Mouse (Mus musculus) adrenal gland, adult 10 weeks (tissue): Measurements from ENCODE around the gene Lurap1l. TPM values are rescaled to one million over a fixed set of nuclear protein-coding genes. Genes with fewer than 3 reads are reported as not detected.

Source experiments
- polyA plus RNA-seq: library from polyadenylated mRNA; stranded (reverse); fragments of 350-450 nt; fragmentation: Illumina TruSeq; extraction: RNeasy Lipid Tissue Mini Kit (QIAGEN cat#74804); gene quantifications from one replicate; pipeline ENCODE4 v1.2.3, GENCODE M21; 2014; ENCODE audit warnings: low read depth, low replicate concordance

Gene Lurap1l
- polyA plus RNA-seq: 14.1 TPM

DNA sequence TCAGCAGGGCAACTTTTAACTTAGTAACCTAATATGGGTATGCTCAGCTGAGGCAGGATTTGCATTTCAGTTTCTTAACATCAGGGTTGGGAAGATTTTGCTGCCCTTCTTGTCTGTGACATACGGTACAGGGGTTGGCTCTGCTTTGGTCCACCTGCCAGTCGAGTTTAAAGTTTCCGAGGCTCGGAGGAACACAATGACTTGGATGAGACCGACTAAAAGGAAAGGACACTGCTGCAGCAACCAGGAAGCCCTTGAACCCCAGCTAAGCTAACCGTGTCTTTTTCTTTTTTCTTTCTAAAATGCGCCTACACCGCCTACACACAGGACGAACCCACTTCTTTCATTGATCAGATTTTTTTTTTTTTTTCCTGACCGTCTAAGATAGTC is at the start of gene Lurap1l:
Gene Lurap1l (plus strand): TSS at position 166 of the 390 bp plus-strand sequence.

Other genes with a start within 250 kb of the Lurap1l start
- gene Tyrp1, start 76.5 kb upstream of the Lurap1l start, polyA plus RNA-seq: not detected